18 mouse cellular contexts compared by ENCODE assay signal in genomic region chr2:152117694-152118093, GRCm38 (mm10). TPM values are rescaled to one million over a fixed set of nuclear protein-coding genes. Genes with fewer than 3 reads are reported as not detected.
"Had no signal": no experiment of that assay in that cellular context is flagged by ENCODE, and none has a peak within 500 bp of the region (broad histone marks: within the 10 kb centered on the region; RNA-seq: fewer than 3 reads in every experiment).

No protein-coding gene starts in this region.

- H3K9me3 ChIP-seq: limb, embryonic 10.5 days; limb, embryonic 13.5 days; megakaryocyte, embryonic 14.5 days had no signal

- H3K4me2 ChIP-seq: limb, embryonic 13.5 days; lung, embryonic 14.5 days; midbrain, embryonic 11.5 days had no signal

- DNase-seq: kidney, adult 18-20 months; kidney, adult 9 months; kidney, postnatal 36 days; lung, embryonic 14.5 days; midbrain, embryonic 14.5 days; thymus, adult 18-20 months; thymus, postnatal 36 days had no signal

- H3K4me3 ChIP-seq: limb, embryonic 10.5 days; limb, embryonic 13.5 days; megakaryocyte, embryonic 14.5 days had no signal

- H3K36me3 ChIP-seq: limb, embryonic 10.5 days; limb, embryonic 13.5 days had no signal

- ATAC-seq: intestine, embryonic 16.5 days; lung, postnatal 0 days had no signal

- H3K9ac ChIP-seq: limb, embryonic 13.5 days; lung, embryonic 14.5 days had no signal

- H3K27ac ChIP-seq: limb, embryonic 13.5 days; macrophage had no signal

RNA-seq across cellular contexts. Expression of gene Tcf15, which starts 25.7 kb away (rescaled TPM):
- total RNA-seq: liver, adult 2 months; midbrain, postnatal 0 days had no signal
- polyA plus RNA-seq: liver, adult 2 months; macrophage had no signal

RNA-seq across cellular contexts. Expression of gene Scrt2, which starts 36.4 kb away (rescaled TPM):
- total RNA-seq: liver, adult 2 months had no signal
- polyA plus RNA-seq: intestine, embryonic 16.5 days; kidney, embryonic 16.5 days; limb, embryonic 10.5 days; limb, embryonic 13.5 days; liver, adult 2 months; lung, embryonic 14.5 days; lung, postnatal 0 days; macrophage; spleen, adult 2 months had no signal
